Mouse (Mus musculus) c-Kit-positive CD71-positive TER-119-positive erythroid progenitor cells, embryonic 14.5 days (primary cell): ENCODE data around the gene Mrps18b.
A peak's percentile ranks its signal among the peaks of the same experiment; 100 is the strongest.

ENCODE experiments used
- DNase-seq: peaks from one replicate; pipeline ENCODE4 v3.0.0-alpha.2; 2013; ENCODE audit warnings: low spot score

Mrps18b gene

GRCm38 (mm10) chr17:35874721-35875120 lies 41.5 kb downstream of the Mrps18b start:
- no peak for DNase-seq

DNA sequence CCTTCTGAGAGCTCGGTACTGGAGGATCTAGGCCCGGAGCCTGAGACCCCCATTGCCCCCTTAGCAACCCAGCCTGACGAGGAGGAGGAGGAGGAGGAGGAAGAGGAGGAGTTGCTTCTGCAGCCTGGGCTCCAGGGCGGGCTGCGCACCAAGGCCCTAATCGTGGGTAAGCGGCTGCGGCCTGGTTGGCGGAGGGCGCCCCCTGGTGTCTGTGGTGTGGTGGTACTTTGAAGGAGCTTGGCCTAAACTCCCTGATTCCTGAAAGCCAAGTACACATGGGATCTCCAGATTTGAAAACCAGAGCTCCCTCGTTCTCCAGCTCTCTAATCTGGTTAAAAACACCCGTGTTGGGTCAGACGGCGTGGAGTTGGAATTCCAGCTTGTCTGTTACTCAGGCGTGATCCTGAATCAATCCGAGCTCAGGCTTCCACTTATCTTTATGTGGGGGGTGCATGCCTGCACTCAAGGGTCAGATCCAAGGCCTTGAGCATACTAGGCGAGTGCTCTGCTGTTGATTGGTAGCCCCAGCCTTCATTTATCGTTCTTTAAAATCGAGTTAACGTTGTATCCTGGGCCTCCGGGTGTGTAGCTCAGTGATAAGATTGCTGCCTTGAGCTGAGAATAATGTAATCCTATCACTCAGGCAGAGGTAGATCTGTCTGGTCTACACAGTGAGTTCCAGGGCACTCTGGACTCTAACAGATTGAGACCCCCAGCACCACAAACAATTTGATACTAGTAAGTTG lies 42.2 kb downstream of the Mrps18b start:
- peak; percentile 81 for DNase-seq

DNA sequence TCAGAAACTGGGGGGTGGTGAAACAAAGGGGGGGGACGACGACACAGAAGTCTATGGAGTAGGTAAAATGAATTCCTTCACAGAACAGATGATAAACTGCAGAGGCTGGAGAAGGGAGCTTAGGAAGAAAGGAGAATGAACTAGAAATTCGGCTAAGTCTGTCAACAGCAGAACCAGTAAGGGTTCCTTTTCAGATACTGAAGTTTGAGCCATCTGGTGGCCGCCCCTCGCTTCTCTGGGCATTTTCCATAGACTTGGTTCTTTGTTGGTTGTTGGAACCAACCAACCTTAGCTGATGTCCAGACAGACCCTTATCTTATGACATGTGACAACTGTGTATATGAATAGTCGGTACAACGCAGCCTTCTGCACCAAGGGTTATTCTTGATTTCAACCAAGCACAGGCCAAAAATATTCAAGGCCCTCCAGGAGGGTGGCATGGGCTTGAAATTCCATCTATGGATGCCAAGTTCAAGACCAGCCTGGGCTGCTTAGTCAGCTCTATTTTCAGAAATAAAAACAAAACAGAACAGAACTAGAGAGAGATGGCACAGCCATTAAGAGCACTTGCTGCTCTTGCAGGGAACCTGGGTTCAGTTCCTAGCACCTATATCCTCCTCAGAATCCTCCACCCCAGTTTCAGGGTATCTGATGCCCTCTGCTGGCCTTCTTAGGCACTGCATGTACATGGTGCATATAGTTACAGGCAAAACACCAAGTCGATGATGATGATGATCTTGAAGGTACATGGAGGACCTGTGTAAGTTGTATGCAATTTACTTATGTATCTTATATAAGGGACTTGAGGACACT lies 45.1 kb downstream of the Mrps18b start:
- no peak for DNase-seq

DNA sequence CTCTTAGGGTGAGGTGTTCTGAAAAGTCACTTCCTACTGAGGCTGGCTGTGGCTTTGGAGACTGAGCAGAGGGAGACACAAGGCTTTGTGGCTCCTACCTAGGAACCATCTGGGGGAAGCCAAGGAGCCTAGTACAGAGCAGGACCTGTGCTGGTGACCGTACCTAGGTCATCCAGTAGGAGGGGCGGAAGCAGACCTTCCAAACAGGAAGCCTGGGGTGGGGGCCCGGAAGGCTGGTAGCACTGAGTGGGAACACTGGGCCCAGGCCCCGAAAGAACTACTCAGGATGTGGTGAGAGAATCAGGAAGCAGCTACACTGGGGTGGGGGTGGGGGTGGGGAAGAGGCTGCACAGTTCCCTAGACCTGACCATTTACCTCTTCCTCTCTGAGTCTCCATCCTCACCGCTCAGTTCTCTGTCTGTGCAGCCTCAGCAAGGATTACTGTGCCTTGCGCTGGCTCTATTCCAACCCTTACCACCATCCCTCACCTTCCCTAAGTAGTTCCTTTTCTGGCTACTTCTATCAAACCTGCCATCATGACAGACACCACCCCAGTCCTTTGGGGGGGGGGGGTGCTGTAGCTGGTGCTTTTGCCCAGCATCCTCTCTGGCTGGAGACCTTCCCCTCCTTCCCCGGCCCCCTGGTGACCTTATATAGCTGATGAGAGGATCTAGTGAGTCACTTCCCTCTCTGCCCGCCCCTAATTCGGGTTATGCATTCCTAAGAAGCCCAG lies 45.9 kb downstream of the Mrps18b start:
- no peak for DNase-seq

- no peak for DNase-seq
Observed at GRCm38 (mm10) chr17:35869346-35870067, 46.7 kb downstream of the Mrps18b start.

DNA sequence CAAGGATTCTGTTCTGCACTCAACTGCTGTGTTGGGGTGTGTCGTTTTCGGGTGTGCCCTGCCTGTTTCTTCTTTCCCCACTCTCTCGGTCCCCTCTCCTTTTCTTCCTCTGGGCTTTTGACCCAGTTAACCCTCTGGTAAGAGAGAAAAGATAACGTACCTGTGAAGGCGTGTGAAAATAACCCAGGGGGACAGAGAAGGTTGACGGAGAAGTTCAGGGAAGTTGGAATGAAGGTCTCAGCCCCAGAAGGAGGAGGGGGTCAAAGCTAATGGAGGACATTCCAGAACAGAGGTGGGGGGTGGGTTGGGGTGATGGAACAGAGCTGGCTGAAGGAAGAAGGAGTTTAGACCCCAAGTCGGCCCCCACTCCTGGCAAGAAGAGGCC lies 47.2 kb downstream of the Mrps18b start:
- DNase-seq = no peak

- DNase-seq = no peak
Observed at GRCm38 (mm10) chr17:35868165-35868820, 47.9 kb downstream of the Mrps18b start.

- DNase-seq = no peak
Observed at GRCm38 (mm10) chr17:35866911-35867890, 49.0 kb downstream of the Mrps18b start.

- DNase-seq = no peak
Observed at GRCm38 (mm10) chr17:35866281-35866831, 49.8 kb downstream of the Mrps18b start.

DNA sequence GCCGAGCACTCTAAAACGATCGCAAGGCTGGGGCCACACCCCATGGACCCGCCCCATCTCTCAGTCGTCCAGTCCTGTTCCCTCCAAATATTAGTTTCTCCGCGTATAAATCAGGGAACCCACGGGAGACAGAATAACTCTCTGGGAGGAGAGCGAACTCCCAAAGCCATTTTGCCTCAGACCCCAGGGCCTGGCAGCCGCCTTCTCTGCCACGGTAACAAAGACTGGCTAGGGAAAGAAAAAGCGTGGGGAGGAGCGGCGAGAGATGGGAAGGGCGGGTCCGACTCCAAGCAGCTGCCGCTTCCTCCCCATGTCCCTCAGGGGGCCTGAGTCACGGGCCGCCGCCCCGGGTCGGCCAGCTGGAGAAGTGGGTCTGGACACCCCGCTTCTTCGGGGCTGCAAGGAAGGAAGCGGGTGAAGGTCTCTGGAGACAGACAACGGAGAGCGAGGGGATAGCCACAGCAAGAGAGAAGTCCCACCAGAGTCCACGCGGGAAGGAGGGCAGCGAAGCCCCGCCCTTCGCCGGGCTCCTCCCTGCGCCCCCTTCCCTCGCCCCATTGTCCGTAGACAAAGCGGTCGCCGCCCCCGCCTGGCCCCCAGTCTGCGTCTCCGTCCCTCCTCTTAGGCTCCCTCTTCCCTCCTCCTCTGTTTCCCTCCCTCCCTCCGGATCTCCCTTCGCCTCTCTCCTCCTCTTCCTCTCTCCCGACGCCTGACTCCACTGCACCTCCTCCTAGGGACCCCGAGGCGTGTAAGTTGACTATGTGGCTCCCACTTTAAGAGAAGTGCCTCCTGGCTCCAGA lies 50.5 kb downstream of the Mrps18b start, which contains the start of gene Ppp1r18:
Gene Ppp1r18, plus strand, starts transcription at position 113 of the 800 bp plus-strand sequence.
- DNase-seq = no peak

- DNase-seq = no peak
Observed at GRCm38 (mm10) chr17:35864832-35865353, 51.3 kb downstream of the Mrps18b start.

DNA sequence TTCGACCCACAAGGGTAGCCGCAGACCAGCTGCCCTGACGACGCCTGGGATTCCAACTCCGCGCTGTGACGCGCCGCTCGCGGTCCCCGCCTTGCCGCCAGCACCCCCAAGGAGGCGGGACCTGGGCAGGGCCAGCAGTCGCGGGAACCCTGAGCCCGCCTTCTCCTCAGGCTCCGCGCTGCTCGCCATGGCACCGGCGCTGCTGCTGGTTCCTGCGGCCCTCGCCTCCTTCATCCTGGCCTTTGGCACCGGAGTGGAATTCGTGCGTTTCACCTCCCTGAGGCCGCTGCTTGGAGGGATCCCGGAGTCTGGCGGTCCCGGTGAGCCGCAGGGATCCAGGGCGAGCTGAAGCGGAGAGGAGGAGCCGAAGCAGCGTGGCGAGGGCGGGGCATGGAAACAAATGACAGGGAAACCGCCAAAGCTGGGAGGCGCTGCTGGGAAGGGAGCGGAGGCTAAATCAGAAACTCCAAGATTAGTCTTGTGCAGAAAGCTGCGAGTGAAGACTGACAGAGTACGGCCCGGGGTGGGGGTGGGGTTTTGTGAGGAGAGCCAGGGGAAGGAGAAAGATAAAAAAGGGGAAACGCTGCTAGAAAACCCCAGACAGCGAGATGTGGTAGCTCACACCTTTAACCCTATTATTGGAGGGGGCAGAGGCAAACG lies 54.9 kb downstream of the Mrps18b start, which contains the start of gene Nrm:
Gene Nrm, plus strand, starts transcription at position 121 of the 660 bp plus-strand sequence.
- peak; percentile 84 for DNase-seq

GRCm38 (mm10) chr17:35860831-35861197 lies 55.4 kb downstream of the Mrps18b start:
- DNase-seq = no peak
